Mouse (Mus musculus) midbrain, embryonic 12.5 days (tissue): Measurements from ENCODE around the gene Tmem42. TPM values are rescaled to one million over a fixed set of nuclear protein-coding genes. Genes with fewer than 3 reads are reported as not detected.

Experiments
- ATAC-seq: fragments of 200-750 bp; cut with Nextera tagmentation; 2 replicates; pipeline ENCODE4 v1.8.0; 2017; ENCODE audit warnings: low read depth, moderate TSS enrichment, moderate library complexity; ENCODE audit not compliant: low FRiP score
- H3K27ac ChIP-seq: fragments of 300-500 bp; sonication (generic); replicated peaks from 2 replicates; pipeline ENCODE4 v1.5.1; 2016; ENCODE audit warnings: mild to moderate bottlenecking
- H3K27me3 ChIP-seq: fragments of 300-500 bp; sonication (generic); 2 replicates; pipeline ENCODE4 v1.6.1; 2016; ENCODE audit warnings: mild to moderate bottlenecking
- H3K36me3 ChIP-seq: fragments of 300-500 bp; sonication (generic); 2 replicates; pipeline ENCODE4 v1.6.1; 2016
- H3K4me1 ChIP-seq: fragments of 300-500 bp; sonication (generic); 2 replicates; pipeline ENCODE4 v1.6.1; 2016
- H3K4me2 ChIP-seq: fragments of 300-500 bp; sonication (generic); replicated peaks from 2 replicates; pipeline ENCODE4 v1.6.1; 2016; ENCODE audit warnings: mild to moderate bottlenecking, moderate library complexity
- H3K4me3 ChIP-seq: fragments of 300-500 bp; sonication (generic); 2 replicates; pipeline ENCODE4 v1.5.1; 2016; ENCODE audit warnings: mild to moderate bottlenecking
- H3K9ac ChIP-seq: fragments of 300-500 bp; sonication (generic); replicated peaks from 2 replicates; pipeline ENCODE4 v1.6.1; 2016; ENCODE audit warnings: mild to moderate bottlenecking, moderate library complexity
- H3K9me3 ChIP-seq: fragments of 300-500 bp; sonication (generic); 2 replicates; pipeline ENCODE4 v1.6.1; 2016; ENCODE audit warnings: mild to moderate bottlenecking
- WGBS: fragments of 180-500 bp; shearing (Covaris S2); methylation state at CpG from one replicate; pipeline ENCODE4 v1.1.7; 2016; 5-methylcytosine and 5-hydroxymethylcytosine counted together
- polyA plus RNA-seq: library from polyadenylated mRNA; unstranded; fragments of >200 nt; fragmentation: Nextera tagmentation; extraction: Ambion mirVana; gene quantifications from 2 replicates; pipeline ENCODE4 v1.2.1, GENCODE M21; 2016

The Tmem42 gene
- 18.4 and 18.8 TPM in 2 replicates for polyA plus RNA-seq

GRCm38 (mm10) chr9:123020995-123021631 is at the start of gene Tmem42:
Gene Tmem42 (plus strand): TSS chr9:123021326.
- H3K36me3 ChIP-seq, result peaks cover 17% of the 10 kb centered on the region
- H3K9ac ChIP-seq, result peak within 1 kb of the TSS; percentile 81
- peak within 1 kb of the TSS; percentile 80 for H3K4me3 ChIP-seq
- no peaks in the 10 kb centered on the region for H3K27me3 ChIP-seq
- H3K9me3 ChIP-seq, result no peaks in the 10 kb centered on the region
- H3K27ac ChIP-seq, result peak within 1 kb of the TSS; percentile 91
- H3K4me2 ChIP-seq, result peak within 1 kb of the TSS; percentile 73
- peak; percentile 96 for ATAC-seq
- H3K4me1 ChIP-seq, result peaks cover 17% of the 10 kb centered on the region
- WGBS, result under 1% methylated on average over 40 of the region's 69 CpGs

GRCm38 (mm10) chr9:122998406-122999192 is 22.5 kb upstream of the Tmem42 start:
- Histone ChIP-seq H3K27me3 (no peaks in the 10 kb centered on the region), H3K9me3 (no peaks in the 10 kb centered on the region), H3K4me3 (no peak overlapping the region), H3K27ac (no peak overlapping the region), H3K9ac (no peak overlapping the region), H3K36me3 (peaks cover 62% of the 10 kb centered on the region), H3K4me1 (no peaks in the 10 kb centered on the region), H3K4me2 (no peak overlapping the region)
- 94% methylated on average over 10 of the region's 10 CpGs for WGBS
- ATAC-seq, result no peak

DNA sequence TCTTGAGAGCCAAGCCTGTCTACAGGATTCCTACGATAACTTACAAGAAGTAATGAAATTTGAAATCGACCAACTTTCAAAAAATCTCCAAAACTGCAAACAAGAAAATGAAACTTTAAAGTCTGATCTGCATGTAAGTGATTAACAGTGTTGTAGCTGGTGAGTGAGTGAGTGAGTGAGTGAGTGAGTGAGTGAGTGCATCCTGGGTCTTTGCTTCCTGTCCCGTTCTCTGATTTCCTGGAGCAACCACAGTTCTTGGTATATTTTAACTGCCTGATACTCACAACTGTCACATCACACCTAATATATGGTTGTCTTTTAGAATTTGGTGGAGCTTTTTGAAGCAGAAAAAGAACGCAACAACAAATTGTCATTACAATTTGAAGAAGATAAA is 21.9 kb upstream of the Tmem42 start:
- H3K9ac ChIP-seq, result no peak overlapping the region
- no peaks in the 10 kb centered on the region for H3K9me3 ChIP-seq
- H3K36me3 ChIP-seq, result peaks cover 66% of the 10 kb centered on the region
- WGBS, result 99% methylated on average over 4 of the region's 4 CpGs
- H3K4me2 ChIP-seq, result no peak overlapping the region
- ATAC-seq, result no peak
- no peaks in the 10 kb centered on the region for H3K4me1 ChIP-seq
- H3K4me3 ChIP-seq, result no peak overlapping the region
- no peaks in the 10 kb centered on the region for H3K27me3 ChIP-seq
- no peak overlapping the region for H3K27ac ChIP-seq

- ATAC-seq, result no peak
- H3K4me3 ChIP-seq, result no peak overlapping the region
- peaks cover 80% of the 10 kb centered on the region for H3K36me3 ChIP-seq
- no peaks in the 10 kb centered on the region for H3K27me3 ChIP-seq
- no peak overlapping the region for H3K4me2 ChIP-seq
- H3K9me3 ChIP-seq, result no peaks in the 10 kb centered on the region
- 100% methylated on average over 2 of the region's 2 CpGs for WGBS
- no peaks in the 10 kb centered on the region for H3K4me1 ChIP-seq
- H3K9ac ChIP-seq, result no peak overlapping the region
- H3K27ac ChIP-seq, result no peak overlapping the region
These were observed 16.4 kb upstream of the Tmem42 start for GRCm38 (mm10) chr9:123004718-123005117.

DNA sequence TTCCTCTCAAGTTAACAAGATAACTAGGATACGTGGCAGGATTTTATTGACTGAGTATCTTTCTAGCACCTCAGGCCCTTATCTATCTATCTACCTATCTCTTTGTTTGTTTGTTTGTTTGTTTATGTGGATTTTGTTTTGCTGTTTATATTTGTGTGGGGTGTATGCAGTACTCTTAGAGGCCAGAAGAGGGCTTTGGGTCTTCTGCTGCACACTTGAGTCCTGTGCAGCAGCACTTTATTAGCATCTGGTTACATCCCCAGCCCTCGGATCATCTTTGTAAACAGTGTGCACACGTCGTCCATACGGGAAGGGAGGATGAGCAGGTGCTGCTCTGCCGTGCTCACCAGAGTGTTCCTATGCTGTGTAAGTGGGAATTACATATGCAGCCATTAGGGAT is 15.1 kb upstream of the Tmem42 start:
- Histone ChIP-seq H3K4me2 (no peak overlapping the region), H3K9me3 (no peaks in the 10 kb centered on the region), H3K9ac (no peak overlapping the region), H3K4me1 (no peaks in the 10 kb centered on the region), H3K27me3 (no peaks in the 10 kb centered on the region), H3K36me3 (peaks cover 85% of the 10 kb centered on the region), H3K27ac (no peak overlapping the region), H3K4me3 (no peak overlapping the region)
- ATAC-seq, result no peak
- 84% methylated on average over 6 of the region's 6 CpGs for WGBS

DNA sequence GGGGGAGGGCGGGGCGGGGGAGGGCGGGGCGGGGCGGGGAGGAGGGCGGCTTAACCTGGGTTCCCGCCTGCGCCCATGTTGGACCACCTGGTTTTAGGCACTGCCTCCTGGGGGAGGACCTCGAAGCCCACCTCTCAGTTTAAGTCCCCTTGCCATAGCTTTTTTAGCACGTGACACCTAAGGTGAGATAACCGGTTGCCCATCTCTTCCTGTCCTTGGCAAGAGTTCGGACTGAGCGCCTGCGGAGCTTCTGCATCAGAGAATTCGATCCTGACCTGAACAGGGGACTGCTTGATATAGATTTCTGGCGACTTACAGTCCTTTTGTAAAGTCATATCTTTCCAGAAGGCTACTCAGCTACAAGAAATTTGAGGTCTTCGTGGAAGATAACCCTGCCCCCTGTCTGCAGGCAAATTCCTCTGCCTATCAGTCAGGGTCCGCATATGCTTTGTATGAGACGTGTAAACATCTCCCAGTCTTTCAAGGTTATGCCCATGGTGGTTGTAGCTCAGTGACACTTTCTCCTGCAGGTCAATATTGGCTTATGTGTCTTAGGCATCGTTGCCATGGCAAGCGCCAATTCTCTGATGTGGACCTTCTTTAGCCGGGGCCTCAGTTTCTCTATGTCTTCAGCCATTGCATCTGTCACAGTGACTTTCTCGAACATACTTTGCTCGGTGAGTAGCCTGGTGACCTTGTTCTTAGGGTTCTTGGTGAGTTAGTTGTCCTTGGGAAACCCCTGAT is 682 bp downstream of the Tmem42 start:
- peak; percentile 57 for ATAC-seq
- Histone ChIP-seq H3K4me3 (peak overlapping the region; percentile 80), H3K27ac (peak overlapping the region; percentile 91), H3K4me2 (peak overlapping the region; percentile 73), H3K27me3 (no peaks in the 10 kb centered on the region), H3K4me1 (peaks cover 17% of the 10 kb centered on the region), H3K36me3 (peaks cover 10% of the 10 kb centered on the region; the same call in 1 of the 2 replicates), H3K9ac (peak overlapping the region; percentile 81), H3K9me3 (no peaks in the 10 kb centered on the region)
- WGBS, result 42% methylated on average over 18 of the region's 24 CpGs

GRCm38 (mm10) chr9:123024201-123024600 is 3.1 kb downstream of the Tmem42 start:
- ATAC-seq, result no peak
- Histone ChIP-seq H3K4me2 (no peak overlapping the region), H3K4me3 (no peak overlapping the region), H3K9me3 (no peaks in the 10 kb centered on the region), H3K27ac (no peak overlapping the region), H3K4me1 (peaks cover 17% of the 10 kb centered on the region), H3K9ac (no peak overlapping the region), H3K36me3 (no peaks in the 10 kb centered on the region), H3K27me3 (no peaks in the 10 kb centered on the region)
- WGBS, result 80% methylated on average over 2 of the region's 2 CpGs

GRCm38 (mm10) chr9:123031496-123032246 is 10.5 kb downstream of the Tmem42 start:
- WGBS, result 89% methylated on average over 13 of the region's 13 CpGs
- Histone ChIP-seq H3K9ac (no peak overlapping the region), H3K4me3 (no peak overlapping the region), H3K9me3 (no peaks in the 10 kb centered on the region), H3K4me1 (no peaks in the 10 kb centered on the region), H3K27me3 (no peaks in the 10 kb centered on the region), H3K4me2 (no peak overlapping the region), H3K27ac (no peak overlapping the region), H3K36me3 (no peaks in the 10 kb centered on the region)
- ATAC-seq, result no peak

DNA sequence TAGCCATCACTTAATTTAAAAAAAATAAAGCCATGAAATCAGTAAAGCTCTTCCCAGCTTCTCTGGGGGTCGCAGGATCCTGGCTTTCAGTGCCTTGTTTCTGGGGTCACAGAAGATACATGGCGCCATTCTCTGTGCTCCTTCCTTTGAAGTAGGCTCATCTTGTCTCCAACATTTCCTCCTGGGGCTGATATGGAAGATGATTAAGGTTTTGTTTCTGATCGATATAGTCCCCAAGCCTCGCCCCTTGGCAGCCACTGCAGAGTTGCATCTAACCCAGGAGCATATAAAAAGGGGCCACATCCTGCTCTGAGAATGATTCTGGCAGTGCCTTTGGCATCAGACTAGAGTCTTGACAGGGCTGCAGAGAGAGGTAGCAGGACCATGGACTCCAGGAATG is 13.3 kb downstream of the Tmem42 start, which contains the start of gene Tgm4:
Gene Tgm4 (plus strand): TSS at position 301 of the 400 bp plus-strand sequence.
- ATAC-seq, result no peak
- Histone ChIP-seq H3K36me3 (no peaks in the 10 kb centered on the region), H3K4me3 (no peak within 1 kb of the TSS), H3K9me3 (no peaks in the 10 kb centered on the region), H3K4me2 (no peak within 1 kb of the TSS), H3K27me3 (no peaks in the 10 kb centered on the region), H3K9ac (no peak within 1 kb of the TSS), H3K4me1 (no peaks in the 10 kb centered on the region), H3K27ac (no peak within 1 kb of the TSS)
- 81% methylated on average over 4 of the region's 4 CpGs for WGBS

GRCm38 (mm10) chr9:123047665-123048064 is 26.5 kb downstream of the Tmem42 start:
- no peak for ATAC-seq
- Histone ChIP-seq H3K27me3 (no peaks in the 10 kb centered on the region), H3K27ac (no peak overlapping the region), H3K4me3 (no peak overlapping the region), H3K4me2 (no peak overlapping the region), H3K36me3 (no peaks in the 10 kb centered on the region), H3K9ac (no peak overlapping the region), H3K9me3 (no peaks in the 10 kb centered on the region), H3K4me1 (no peaks in the 10 kb centered on the region)
- 100% methylated on average over 1 of the region's 1 CpGs for WGBS

- Histone ChIP-seq H3K27ac (no peak overlapping the region), H3K4me2 (no peak overlapping the region), H3K4me3 (no peak overlapping the region), H3K27me3 (no peaks in the 10 kb centered on the region), H3K36me3 (no peaks in the 10 kb centered on the region), H3K9ac (no peak overlapping the region), H3K9me3 (no peaks in the 10 kb centered on the region), H3K4me1 (no peaks in the 10 kb centered on the region)
- ATAC-seq, result no peak
These were observed 37.7 kb downstream of the Tmem42 start for GRCm38 (mm10) chr9:123058724-123059292.
